Mouse (Mus musculus) adrenal gland, adult 10 weeks (tissue): ENCODE data around the gene Rps4x. TPM values are rescaled to one million over a fixed set of nuclear protein-coding genes. Genes with fewer than 3 reads are reported as not detected.

ENCODE experiments used
- polyA plus RNA-seq: library from polyadenylated mRNA; stranded (reverse); fragments of 350-450 nt; fragmentation: Illumina TruSeq; extraction: RNeasy Lipid Tissue Mini Kit (QIAGEN cat#74804); gene quantifications from one replicate; pipeline ENCODE4 v1.2.3, GENCODE M21; 2014; ENCODE audit warnings: low read depth, low replicate concordance

Rps4x gene
- polyA plus RNA-seq: 839 TPM

GRCm38 (mm10) chrX:102188712-102189497 is at the start of gene Rps4x:
Rps4x (minus strand) TSS chrX:102189394.

DNA sequence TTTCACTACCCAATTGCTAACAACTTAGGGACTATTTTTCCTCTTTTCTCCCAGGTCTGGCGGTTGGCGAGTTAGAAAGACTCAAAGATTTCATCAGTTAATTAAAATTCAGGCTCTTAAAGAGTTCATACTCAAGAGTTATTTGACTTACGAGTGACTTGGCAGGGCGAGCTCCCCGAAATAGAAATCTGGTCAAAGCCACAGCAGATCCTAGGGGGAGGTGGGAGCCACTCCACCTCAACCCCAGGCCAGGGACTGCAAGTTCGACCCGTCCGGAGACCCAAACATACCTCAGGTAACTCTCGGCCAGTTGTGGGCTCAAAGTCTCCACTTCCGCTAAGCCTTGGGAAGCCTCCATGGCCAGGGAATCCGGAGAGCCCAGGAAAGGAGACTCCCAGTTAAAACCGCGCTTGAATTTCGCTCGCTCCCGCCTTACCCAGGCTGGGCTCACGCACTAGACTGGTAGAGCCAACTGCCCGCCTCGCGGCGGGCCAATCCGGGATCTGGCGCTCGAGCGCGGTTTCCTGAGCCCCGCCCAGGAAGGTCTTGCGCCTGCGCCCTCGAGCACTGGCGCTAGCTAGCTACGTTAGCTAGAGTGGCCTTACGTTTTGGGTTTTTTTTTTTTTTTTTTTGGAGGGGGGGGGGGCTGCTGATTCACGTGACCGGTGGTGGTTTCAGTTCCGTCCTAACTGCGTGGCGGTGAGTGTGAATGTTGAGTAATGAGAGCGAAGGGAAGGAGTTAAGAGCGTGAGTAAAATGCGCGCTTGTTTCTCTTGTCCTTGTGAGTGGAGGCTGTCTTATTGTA is 32.4 kb downstream of the Rps4x start, which contains the start of gene Ercc6l:
Gene Ercc6l (minus strand): TSS at position 474 of the 805 bp plus-strand sequence.

Other genes with a start within 250 kb of the Rps4x start
- gene Rtl5, start 118.1 kb downstream of the Rps4x start, polyA plus RNA-seq: 3.0 TPM
- 210 TPM for gene Pin4, start 69.9 kb downstream of the Rps4x start, polyA plus RNA-seq
- gene Ercc6l, start 32.3 kb downstream of the Rps4x start, polyA plus RNA-seq: 1.3 TPM
- not detected for gene Cited1, start 62.8 kb upstream of the Rps4x start, polyA plus RNA-seq